Mouse (Mus musculus): ENCODE results near the gene Rbks. TPM values are rescaled to one million over a fixed set of nuclear protein-coding genes. Genes with fewer than 3 reads are reported as not detected.

The Rbks gene
- polyA plus RNA-seq, 1 experiment from 2014 or later: 3.5 TPM

DNA sequence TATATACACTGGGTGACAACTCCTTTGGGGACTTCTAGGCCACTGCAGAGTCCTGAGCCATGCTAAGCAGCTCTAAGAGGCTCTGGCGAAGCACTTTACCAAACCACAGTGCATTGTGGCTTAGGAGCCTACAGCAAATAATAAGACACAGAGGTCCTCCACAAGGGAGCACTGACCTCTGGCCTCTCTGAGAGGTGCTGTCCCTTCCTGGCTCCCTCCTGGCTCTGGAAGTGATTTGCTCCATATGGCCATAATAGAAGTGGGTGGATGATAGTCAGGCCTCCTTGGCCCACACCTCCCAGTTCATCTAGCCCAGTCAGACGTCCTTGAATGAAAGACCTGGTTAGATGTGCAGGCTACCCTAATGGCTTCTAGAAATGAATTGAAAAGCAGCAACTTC, 109.4 kb downstream of the Rbks start:
- Histone ChIP-seq H3K4me2 (no peak overlapping the region), H3K9me3 (ENCODE audit: low read depth, low read length) (no peaks in the 10 kb centered on the region), H3K4me1 (ENCODE audit: insufficient read depth) (no peaks in the 10 kb centered on the region), H3K27ac (ENCODE audit: low read depth) (no peak overlapping the region), H3K36me3 (ENCODE audit: insufficient read depth) (no peaks in the 10 kb centered on the region), H3K4me3 (ENCODE audit: low read depth, low read length) (no peak overlapping the region), H3K27me3 (ENCODE audit: insufficient read depth, low read length) (no peaks in the 10 kb centered on the region), H3K9ac (no peak overlapping the region)
- 65% methylated on average over 2 of the region's 2 CpGs for WGBS
- no peak for TF ChIP-seq CTCF (IDR thresholded peaks at IDR 0.05; ENCODE audit: low read depth)
- ATAC-seq (ENCODE audit: insufficient read depth) (no peak), DNase-seq (no peak)

DNA sequence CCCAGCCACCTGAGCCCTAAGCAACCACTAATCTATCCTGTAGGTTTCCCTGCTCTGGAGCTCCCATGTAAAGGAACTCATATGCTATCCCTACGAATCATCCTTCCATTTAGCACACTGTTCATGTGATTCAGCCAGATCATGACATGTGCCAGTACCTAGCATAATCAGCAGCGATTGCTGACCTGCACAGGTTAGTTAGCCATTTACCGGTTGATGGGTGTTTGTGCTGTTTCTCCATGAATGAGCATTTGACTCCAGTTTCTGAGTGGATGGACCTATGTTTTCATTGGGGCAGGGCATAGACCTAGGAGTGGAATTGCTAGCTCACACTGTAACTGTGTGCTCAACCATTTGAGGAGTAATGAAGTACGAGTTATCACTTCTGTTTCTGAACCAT, 111.9 kb downstream of the Rbks start:
- no peaks in the 10 kb centered on the region for H3K4me1 ChIP-seq (ENCODE audit: insufficient read depth)
- no peak overlapping the region for H3K27ac ChIP-seq (ENCODE audit: low read depth)
- no peaks in the 10 kb centered on the region for H3K27me3 ChIP-seq (ENCODE audit: insufficient read depth, low read length)
- no peak overlapping the region for H3K4me3 ChIP-seq (ENCODE audit: low read depth, low read length)
- H3K9me3 ChIP-seq (ENCODE audit: low read depth, low read length): no peaks in the 10 kb centered on the region
- no peak overlapping the region for H3K4me2 ChIP-seq
- TF ChIP-seq CTCF (IDR thresholded peaks at IDR 0.05; ENCODE audit: low read depth): no peak
- ATAC-seq (ENCODE audit: insufficient read depth) (no peak), DNase-seq (no peak)
- H3K36me3 ChIP-seq (ENCODE audit: insufficient read depth): no peaks in the 10 kb centered on the region
- 87% methylated on average over 4 of the region's 4 CpGs for WGBS
- H3K9ac ChIP-seq: no peak overlapping the region

DNA sequence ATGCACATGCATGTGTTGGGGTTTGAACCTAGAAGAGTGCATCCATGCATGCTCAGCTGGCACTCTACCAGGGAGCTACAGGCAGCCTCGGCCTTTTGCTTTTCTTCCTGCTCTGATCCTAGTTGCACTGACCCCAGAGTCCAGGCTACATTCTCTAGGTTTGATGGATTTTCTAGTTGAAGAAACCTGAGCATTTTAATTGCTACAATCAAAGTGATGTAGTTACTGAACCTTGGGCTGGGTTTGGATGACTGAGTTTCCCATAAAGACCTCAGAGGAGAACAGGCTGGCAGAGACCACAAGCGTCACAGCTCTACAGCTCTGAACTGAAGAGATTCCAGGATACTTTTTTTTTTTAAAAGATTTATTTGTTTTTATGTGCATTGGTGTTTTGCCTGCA, 114.2 kb downstream of the Rbks start:
- H3K9me3 ChIP-seq (ENCODE audit: low read depth, low read length): no peaks in the 10 kb centered on the region
- no peaks in the 10 kb centered on the region for H3K36me3 ChIP-seq (ENCODE audit: insufficient read depth)
- H3K9ac ChIP-seq: no peak overlapping the region
- no peak for TF ChIP-seq CTCF (IDR thresholded peaks at IDR 0.05; ENCODE audit: low read depth)
- no peak overlapping the region for H3K4me2 ChIP-seq
- H3K4me3 ChIP-seq (ENCODE audit: low read depth, low read length): no peak overlapping the region
- DNase-seq: no peak
- no peaks in the 10 kb centered on the region for H3K27me3 ChIP-seq (ENCODE audit: insufficient read depth, low read length)
- no peak for ATAC-seq (ENCODE audit: insufficient read depth)
- H3K27ac ChIP-seq (ENCODE audit: low read depth): no peak overlapping the region
- H3K4me1 ChIP-seq (ENCODE audit: insufficient read depth): no peaks in the 10 kb centered on the region
- WGBS: 80% methylated on average over 2 of the region's 2 CpGs

DNA sequence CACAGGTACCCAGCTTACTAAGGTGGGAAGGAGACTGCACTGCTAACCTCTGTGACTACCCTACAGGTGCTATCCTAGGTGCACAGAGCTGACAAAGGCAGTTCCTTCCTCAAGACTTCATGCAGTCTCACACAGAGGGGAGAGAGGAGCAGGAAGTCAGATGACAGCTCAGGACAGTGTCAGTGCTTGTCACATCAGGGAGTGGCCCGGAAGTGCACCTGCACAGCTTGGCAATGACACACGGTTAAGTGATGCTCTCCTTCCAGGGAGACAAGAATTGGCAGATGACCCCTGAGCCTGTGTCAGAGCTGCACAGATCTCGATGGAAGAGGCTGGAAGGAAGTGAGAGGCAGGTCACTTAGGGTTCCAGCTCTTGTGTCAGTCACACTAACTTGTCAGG, 115.5 kb downstream of the Rbks start:
- ATAC-seq (ENCODE audit: insufficient read depth): no peak

GRCm38 (mm10) chr5:31581263-31581662, 116.2 kb downstream of the Rbks start:
- no peak overlapping the region for H3K27ac ChIP-seq (ENCODE audit: low read depth)
- no peaks in the 10 kb centered on the region for H3K9me3 ChIP-seq (ENCODE audit: low read depth, low read length)
- no peak overlapping the region for H3K4me3 ChIP-seq (ENCODE audit: low read depth, low read length)
- DNase-seq: no peak
- no peak for ATAC-seq (ENCODE audit: insufficient read depth)
- TF ChIP-seq CTCF (IDR thresholded peaks at IDR 0.05; ENCODE audit: low read depth): no peak
- no peak overlapping the region for H3K4me2 ChIP-seq
- no peaks in the 10 kb centered on the region for H3K36me3 ChIP-seq (ENCODE audit: insufficient read depth)
- H3K27me3 ChIP-seq (ENCODE audit: insufficient read depth, low read length): no peaks in the 10 kb centered on the region
- H3K4me1 ChIP-seq (ENCODE audit: insufficient read depth): no peaks in the 10 kb centered on the region
- 70% methylated on average over 6 of the region's 6 CpGs for WGBS
- H3K9ac ChIP-seq: no peak overlapping the region

More for the DNA sequence above, 115.5 kb downstream of the Rbks start:
- H3K4me2 ChIP-seq: no peak overlapping the region
- H3K4me1 ChIP-seq (ENCODE audit: insufficient read depth): no peaks in the 10 kb centered on the region
- H3K4me3 ChIP-seq (ENCODE audit: low read depth, low read length): no peak overlapping the region
- H3K27ac ChIP-seq (ENCODE audit: low read depth): no peak overlapping the region
- TF ChIP-seq CTCF (IDR thresholded peaks at IDR 0.05; ENCODE audit: low read depth): no peak
- H3K27me3 ChIP-seq (ENCODE audit: insufficient read depth, low read length): no peaks in the 10 kb centered on the region
- WGBS: 62% methylated on average over 3 of the region's 3 CpGs
- H3K9ac ChIP-seq: no peak overlapping the region
- H3K36me3 ChIP-seq (ENCODE audit: insufficient read depth): no peaks in the 10 kb centered on the region
- no peaks in the 10 kb centered on the region for H3K9me3 ChIP-seq (ENCODE audit: low read depth, low read length)
- DNase-seq: no peak

DNA sequence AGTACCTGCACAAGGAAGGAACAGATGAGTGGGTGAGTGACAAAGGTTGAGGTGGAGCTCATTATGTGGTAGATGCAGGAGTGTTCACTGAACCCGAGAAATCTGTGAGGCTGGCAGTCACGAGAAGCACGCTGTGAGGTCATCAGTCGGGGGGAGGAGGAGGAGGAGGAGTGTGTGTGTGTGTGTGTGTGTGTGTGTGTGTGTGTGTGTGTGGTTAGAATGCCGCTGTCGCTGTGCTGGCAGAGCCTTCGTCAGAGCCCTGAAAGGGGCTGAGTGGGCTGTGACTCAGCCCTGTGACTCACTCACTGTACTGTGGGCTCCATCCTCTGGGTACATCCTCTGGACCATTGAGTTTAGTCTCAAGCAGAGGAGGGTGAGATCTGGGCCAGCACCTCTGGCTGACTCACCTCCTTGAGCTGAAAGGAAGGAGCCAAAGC, 120.9 kb downstream of the Rbks start:
- Histone ChIP-seq H3K4me1 (ENCODE audit: insufficient read depth) (peaks cover under 1% of the 10 kb centered on the region; the same call in 1 of the 2 replicates), H3K4me3 (ENCODE audit: low read depth, low read length) (no peak overlapping the region), H3K27ac (ENCODE audit: low read depth) (no peak overlapping the region), H3K27me3 (ENCODE audit: insufficient read depth, low read length) (no peaks in the 10 kb centered on the region), H3K36me3 (ENCODE audit: insufficient read depth) (no peaks in the 10 kb centered on the region), H3K4me2 (no peak overlapping the region), H3K9ac (no peak overlapping the region), H3K9me3 (ENCODE audit: low read depth, low read length) (no peaks in the 10 kb centered on the region)
- DNase-seq: no peak
- no peak for ATAC-seq (ENCODE audit: insufficient read depth)
- TF ChIP-seq CTCF (IDR thresholded peaks at IDR 0.05; ENCODE audit: low read depth): no peak
- 64% methylated on average over 7 of the region's 7 CpGs for WGBS

Small RNA genes within 50 kb of the gene (microRNA-seq; reads per million reads assigned to microRNA genes)
- not detected for gene Mir3473e (ENCODE audit: borderline number of aligned reads)

Other genes starting within 250 kb of the Rbks start
- 50.1 and 51.8 TPM in 2 replicates for gene Zfp512, start 245.2 kb downstream of the Rbks start, polyA plus RNA-seq (2014; fragmentation: Nextera tagmentation; extraction: Ambion mirVana)
- gene 4930548H24Rik, start 211.9 kb downstream of the Rbks start, polyA plus RNA-seq (2014; fragmentation: Nextera tagmentation; extraction: Ambion mirVana): 0.16 and 0.18 TPM in 2 replicates
- gene Gpn1, start 202.9 kb downstream of the Rbks start, polyA plus RNA-seq (2014; fragmentation: Nextera tagmentation; extraction: Ambion mirVana): 68.4 and 69.2 TPM in 2 replicates
- gene Slc4a1ap, start 170.6 kb downstream of the Rbks start, polyA plus RNA-seq (2014; fragmentation: Nextera tagmentation; extraction: Ambion mirVana): 29.3 and 36.5 TPM in 2 replicates
- 19.1 and 20.5 TPM in 2 replicates for gene Supt7l, start 169.8 kb downstream of the Rbks start, polyA plus RNA-seq (2014; fragmentation: Nextera tagmentation; extraction: Ambion mirVana)
- gene Mrpl33, start 100.7 kb downstream of the Rbks start, polyA plus RNA-seq (2014; fragmentation: Nextera tagmentation; extraction: Ambion mirVana): 272 and 281 TPM in 2 replicates
- gene Babam2, start 57 bp upstream of the Rbks start, polyA plus RNA-seq (2014; fragmentation: Nextera tagmentation; extraction: Ambion mirVana): 39.2 and 43.9 TPM in 2 replicates